ENCODE assay signal across 26 mouse cellular contexts in genomic region chr5:50785273-50785672, GRCm38 (mm10).
DNase-seq lines count a peak whose midpoint lies in the region; ATAC-seq and TF ChIP-seq lines count a peak whose summit lies in the region.
"Had no signal": no experiment of that assay in that cellular context is flagged by ENCODE, and none has a peak within 500 bp of the region (broad histone marks: within the 10 kb centered on the region; RNA-seq: fewer than 3 reads in every experiment).

No protein-coding gene starts in this region.

- no peak overlapping the region for H3K4me2 ChIP-seq in midbrain, embryonic 11.5 days
- no peak overlapping the region for H3K4me2 ChIP-seq in midbrain, postnatal 0 days (ENCODE audit: low read depth, low read length, poor library complexity, severe bottlenecking)
- H3K4me2 ChIP-seq: embryonic facial prominence, embryonic 13.5 days; forebrain, embryonic 13.5 days; heart, embryonic 11.5 days; hindbrain, embryonic 13.5 days had no signal

- no peak overlapping the region for H3K27ac ChIP-seq in midbrain, embryonic 11.5 days (ENCODE audit: low read depth, low read length)
- no peak overlapping the region for H3K27ac ChIP-seq in midbrain, postnatal 0 days (ENCODE audit: low read depth, low read length)
- H3K27ac ChIP-seq: embryonic facial prominence, embryonic 10.5 days; embryonic facial prominence, embryonic 13.5 days; forebrain, embryonic 10.5 days; forebrain, embryonic 13.5 days; gastrocnemius, adult 2 months; hindbrain, embryonic 13.5 days; hindbrain, postnatal 0 days had no signal

- H3K36me3 ChIP-seq in midbrain, embryonic 11.5 days (ENCODE audit: control insufficient read depth, insufficient read depth, low read length), result no peaks in the 10 kb centered on the region
- H3K36me3 ChIP-seq in midbrain, postnatal 0 days (ENCODE audit: insufficient read depth, low read length), result no peaks in the 10 kb centered on the region
- H3K36me3 ChIP-seq: embryonic facial prominence, embryonic 10.5 days; embryonic facial prominence, embryonic 13.5 days; forebrain, embryonic 10.5 days; hindbrain, embryonic 13.5 days had no signal

- no peaks in the 10 kb centered on the region for H3K4me1 ChIP-seq in midbrain, embryonic 11.5 days (ENCODE audit: control insufficient read depth, insufficient read depth, low read length)
- H3K4me1 ChIP-seq in midbrain, postnatal 0 days (ENCODE audit: insufficient read depth, low read length), result no peaks in the 10 kb centered on the region
- H3K4me1 ChIP-seq: embryonic facial prominence, embryonic 10.5 days; embryonic facial prominence, embryonic 13.5 days; forebrain, embryonic 10.5 days; forebrain, embryonic 13.5 days; hindbrain, embryonic 13.5 days had no signal

- TF ChIP-seq CTCF in midbrain, postnatal 0 days (IDR thresholded peaks at IDR 0.05), result no peak
- TF ChIP-seq CTCF in brain, embryonic 14.5 days (IDR thresholded peaks at IDR 0.05; ENCODE audit: borderline replicate concordance, extremely low read depth, insufficient read depth, insufficient read length), result no peak

- no peaks in the 10 kb centered on the region for H3K9me3 ChIP-seq in midbrain, embryonic 11.5 days (ENCODE audit: control insufficient read depth, low read length)
- no peaks in the 10 kb centered on the region for H3K9me3 ChIP-seq in midbrain, postnatal 0 days (ENCODE audit: low read length)
- H3K9me3 ChIP-seq: embryonic facial prominence, embryonic 10.5 days; embryonic facial prominence, embryonic 13.5 days; forebrain, embryonic 10.5 days; forebrain, embryonic 13.5 days; hindbrain, embryonic 13.5 days had no signal

- no peak overlapping the region for H3K9ac ChIP-seq in midbrain, embryonic 11.5 days (ENCODE audit: low read length)
- no peak overlapping the region for H3K9ac ChIP-seq in midbrain, postnatal 0 days (replicated peaks; ENCODE audit: low read length, poor library complexity, severe bottlenecking)
- H3K9ac ChIP-seq: embryonic facial prominence, embryonic 13.5 days; forebrain, embryonic 13.5 days; hindbrain, embryonic 13.5 days had no signal

- H3K27me3 ChIP-seq in midbrain, embryonic 11.5 days (ENCODE audit: control insufficient read depth, insufficient read depth, low read length), result no peaks in the 10 kb centered on the region
- H3K27me3 ChIP-seq in midbrain, postnatal 0 days (ENCODE audit: insufficient read depth, low read length), result no peaks in the 10 kb centered on the region
- H3K27me3 ChIP-seq: embryonic facial prominence, embryonic 13.5 days; forebrain, embryonic 13.5 days; hindbrain, embryonic 13.5 days had no signal

- DNase-seq in midbrain, embryonic 11.5 days (ENCODE audit: low spot score, missing footprints), result peak; percentile 81
- DNase-seq in midbrain, postnatal 0 days (ENCODE audit: low spot score), result no peak
- DNase-seq in brain, embryonic 14.5 days (ENCODE audit: low read depth), result peak; percentile 30
- DNase-seq in retina, embryonic 14.5 days (ENCODE audit: low spot score), result peak; percentile 73
- DNase-seq in thymus, postnatal 4 days, result no peak
- DNase-seq in left cerebral cortex, postnatal 4 days, result no peak
- DNase-seq: adrenal gland, postnatal 10 days; cerebellum, adult 11 months; cerebellum, adult 2 months; cerebellum, adult 9-11 months; cerebellum, postnatal 25 days; gastrocnemius, adult 2 months; gastrocnemius, postnatal 14 days; heart, adult 11 months had no signal

- no peak overlapping the region for H3K4me3 ChIP-seq in midbrain, embryonic 11.5 days (ENCODE audit: low read depth, low read length)
- no peak overlapping the region for H3K4me3 ChIP-seq in midbrain, postnatal 0 days (ENCODE audit: low read depth, low read length)
- H3K4me3 ChIP-seq: embryonic facial prominence, embryonic 10.5 days; embryonic facial prominence, embryonic 13.5 days; erythroblast, embryonic 14.5 days; forebrain, embryonic 10.5 days; forebrain, embryonic 13.5 days; gastrocnemius, adult 2 months; hindbrain, embryonic 13.5 days had no signal

- peak; percentile 71; the same call in 1 of the 2 replicates for ATAC-seq in midbrain, embryonic 11.5 days (ENCODE audit: low FRiP score)
- no peak for ATAC-seq in midbrain, postnatal 0 days (ENCODE audit: low FRiP score)
- ATAC-seq: CD4-positive, CD25-positive, alpha-beta regulatory T cell, adult 4 months; forebrain, embryonic 13.5 days; forebrain, embryonic 16.5 days; hindbrain, postnatal 0 days; inflammation-experienced regulatory T-cells, adult 6 months; intestine, embryonic 16.5 days had no signal

- intact Hi-C loops in left cerebral cortex, postnatal 4 days (cut with DNase I), result no loop called here

- no peak for TF ChIP-seq POLR2A in brain, embryonic 14.5 days (IDR thresholded peaks at IDR 0.05; ENCODE audit: borderline replicate concordance, extremely low read depth, insufficient read depth, insufficient read length, poor library complexity, severe bottlenecking)

Comparison
In these comparisons a context has a peak if more than half of its experiments do, and no peak if none do; other contexts are left out.
1. DNase-seq: peak in midbrain, embryonic 11.5 days (single experiment), brain, embryonic 14.5 days (single experiment) and retina, embryonic 14.5 days (single experiment); none in midbrain, postnatal 0 days (single experiment), thymus, postnatal 4 days (single experiment) and left cerebral cortex, postnatal 4 days (single experiment).